Mouse (Mus musculus) embryonic facial prominence, embryonic 14.5 days (tissue): Measurements from ENCODE around the gene Mia2. TPM values are rescaled to one million over a fixed set of nuclear protein-coding genes. Genes with fewer than 3 reads are reported as not detected.

Experiments used
- ATAC-seq: fragments of 200-750 bp; cut with Nextera tagmentation; 2 replicates; pipeline ENCODE4 v1.8.0; 2017; ENCODE audit warnings: low read depth, moderate number of reproducible peaks, moderate TSS enrichment
- DNase-seq: peaks from one replicate; pipeline ENCODE4 v3.0.0-alpha.2; 2015; ENCODE audit warnings: low spot score
- H3K27ac ChIP-seq: fragments of 300-500 bp; sonication (generic); replicated peaks from 2 replicates; pipeline ENCODE4 v1.5.1; 2014; ENCODE audit warnings: low read depth, mild to moderate bottlenecking, low read length, moderate library complexity
- H3K27me3 ChIP-seq: fragments of 300-500 bp; sonication (generic); replicated peaks from 2 replicates; pipeline ENCODE4 v1.6.1; 2014; ENCODE audit warnings: low read length; ENCODE audit not compliant: control insufficient read depth, insufficient read depth
- H3K36me3 ChIP-seq: fragments of 300-500 bp; sonication (generic); 2 replicates; pipeline ENCODE4 v1.6.1; 2014; ENCODE audit warnings: low read length, mixed read lengths; ENCODE audit not compliant: control insufficient read depth, insufficient read depth
- H3K4me1 ChIP-seq: fragments of 300-500 bp; sonication (generic); 2 replicates; pipeline ENCODE4 v1.6.1; 2014; ENCODE audit warnings: antibody characterized with exemption, low read length; ENCODE audit not compliant: control insufficient read depth, insufficient read depth
- H3K4me2 ChIP-seq: fragments of 300-500 bp; sonication (generic); 2 replicates; pipeline ENCODE4 v1.6.1; 2014; ENCODE audit warnings: low read depth, mild to moderate bottlenecking, low read length, moderate library complexity, mixed read lengths
- H3K4me3 ChIP-seq: fragments of 300-500 bp; sonication (generic); 2 replicates; pipeline ENCODE4 v1.5.1; 2014; ENCODE audit warnings: low read depth, mild to moderate bottlenecking, low read length
- H3K9ac ChIP-seq: fragments of 300-500 bp; sonication (generic); 2 replicates; pipeline ENCODE4 v1.6.1; 2014; ENCODE audit warnings: low read depth, mild to moderate bottlenecking, low read length, moderate library complexity, mixed read lengths
- H3K9me3 ChIP-seq: fragments of 300-500 bp; sonication (generic); 2 replicates; pipeline ENCODE4 v1.6.1; 2016; ENCODE audit warnings: low read length; ENCODE audit not compliant: control insufficient read depth
- WGBS: fragments of 180-500 bp; shearing (Covaris S2); extraction: QIAGEN DNeasy Blood & Tissue Kit; methylation state at CpG from one replicate; pipeline ENCODE4 v1.1.7; 2014; 5-methylcytosine and 5-hydroxymethylcytosine counted together
- polyA plus RNA-seq: library from polyadenylated mRNA; unstranded; fragments of >200 nt; fragmentation: Nextera tagmentation; extraction: Ambion mirVana; gene quantifications from 2 replicates; pipeline ENCODE4 v1.2.1, GENCODE M21; 2014

Mia2 gene
- polyA plus RNA-seq, 1 experiment from 2014 or later = 58.2 TPM

GRCm38 (mm10) chr12:59207814-59208213 is 112.2 kb downstream of the Mia2 start:
- WGBS = 97% methylated on average over 1 of the region's 1 CpGs
- Histone ChIP-seq H3K27me3 (no peaks in the 10 kb centered on the region), H3K27ac (no peak overlapping the region), H3K9ac (no peak overlapping the region), H3K36me3 (peaks cover 25% of the 10 kb centered on the region), H3K9me3 (no peaks in the 10 kb centered on the region), H3K4me1 (no peaks in the 10 kb centered on the region), H3K4me2 (no peak overlapping the region), H3K4me3 (no peak overlapping the region)
- ATAC-seq (no peak), DNase-seq (no peak)

- no peaks in the 10 kb centered on the region for H3K9me3 ChIP-seq
- no peaks in the 10 kb centered on the region for H3K27me3 ChIP-seq
- ATAC-seq (no peak), DNase-seq (peak; percentile 14)
- peaks cover 3% of the 10 kb centered on the region; the same call in 1 of the 2 replicates for H3K36me3 ChIP-seq
- 95% methylated on average over 4 of the region's 4 CpGs for WGBS
- no peak overlapping the region for H3K9ac ChIP-seq
- H3K4me3 ChIP-seq = no peak overlapping the region
- peaks cover 10% of the 10 kb centered on the region for H3K4me1 ChIP-seq
- no peak overlapping the region for H3K4me2 ChIP-seq
- H3K27ac ChIP-seq = no peak overlapping the region
Observed at GRCm38 (mm10) chr12:59216176-59216575, 120.6 kb downstream of the Mia2 start.

- no peaks in the 10 kb centered on the region for H3K27me3 ChIP-seq
- no peak overlapping the region for H3K4me3 ChIP-seq
- H3K9me3 ChIP-seq = no peaks in the 10 kb centered on the region
- no peaks in the 10 kb centered on the region for H3K36me3 ChIP-seq
- no peak overlapping the region for H3K27ac ChIP-seq
- no peak for DNase-seq
- ATAC-seq = no peak
- peak overlapping the region; percentile 94 for H3K4me2 ChIP-seq
- WGBS = 73% methylated on average over 6 of the region's 6 CpGs
- H3K4me1 ChIP-seq = peaks cover 10% of the 10 kb centered on the region
- H3K9ac ChIP-seq = no peak overlapping the region
Observed at GRCm38 (mm10) chr12:59216676-59217266, 121.2 kb downstream of the Mia2 start.

GRCm38 (mm10) chr12:59217331-59217730 is 121.7 kb downstream of the Mia2 start:
- H3K4me1 ChIP-seq = peaks cover 10% of the 10 kb centered on the region
- no peak overlapping the region for H3K4me3 ChIP-seq
- H3K9me3 ChIP-seq = no peaks in the 10 kb centered on the region
- 82% methylated on average over 3 of the region's 3 CpGs for WGBS
- no peak overlapping the region for H3K27ac ChIP-seq
- no peak for ATAC-seq
- no peak for DNase-seq
- no peaks in the 10 kb centered on the region for H3K36me3 ChIP-seq
- H3K27me3 ChIP-seq = no peaks in the 10 kb centered on the region
- 0 out of 2 replicates have a peak overlapping the region, but pooled peaks have one; percentile 88 for H3K9ac ChIP-seq
- peak overlapping the region; percentile 94 for H3K4me2 ChIP-seq

GRCm38 (mm10) chr12:59218640-59219321 is 123.2 kb downstream of the Mia2 start:
- peaks cover 10% of the 10 kb centered on the region for H3K4me1 ChIP-seq
- no peaks in the 10 kb centered on the region for H3K27me3 ChIP-seq
- H3K4me2 ChIP-seq = peak overlapping the region; percentile 94
- peak overlapping the region; percentile 92 for H3K4me3 ChIP-seq
- H3K27ac ChIP-seq = peak overlapping the region; percentile 95
- WGBS = 0% methylated on average over 27 of the region's 69 CpGs
- H3K9ac ChIP-seq = peak overlapping the region; percentile 88
- DNase-seq = peak; percentile 34
- no peaks in the 10 kb centered on the region for H3K36me3 ChIP-seq
- ATAC-seq = peak; percentile 42; the same call in 1 of the 2 replicates
- no peaks in the 10 kb centered on the region for H3K9me3 ChIP-seq

GRCm38 (mm10) chr12:59219325-59220225 is 124.0 kb downstream of the Mia2 start, which contains the start of gene Fbxo33:
Gene Fbxo33, minus strand, starts transcription at chr12:59219725.
- DNase-seq (peak; percentile 98), ATAC-seq (peak; percentile 98)
- peak within 1 kb of the TSS; percentile 88 for H3K9ac ChIP-seq
- peak within 1 kb of the TSS; percentile 95 for H3K27ac ChIP-seq
- no peaks in the 10 kb centered on the region for H3K36me3 ChIP-seq
- peaks cover 10% of the 10 kb centered on the region for H3K4me1 ChIP-seq
- under 1% methylated on average over 58 of the region's 109 CpGs for WGBS
- H3K27me3 ChIP-seq = no peaks in the 10 kb centered on the region
- peak within 1 kb of the TSS; percentile 92 for H3K4me3 ChIP-seq
- H3K4me2 ChIP-seq = peak within 1 kb of the TSS; percentile 94
- no peaks in the 10 kb centered on the region for H3K9me3 ChIP-seq

- Histone ChIP-seq H3K4me3 (no peak overlapping the region), H3K9me3 (no peaks in the 10 kb centered on the region), H3K27me3 (no peaks in the 10 kb centered on the region), H3K9ac (no peak overlapping the region), H3K27ac (no peak overlapping the region), H3K4me1 (no peaks in the 10 kb centered on the region), H3K4me2 (no peak overlapping the region), H3K36me3 (no peaks in the 10 kb centered on the region)
- ATAC-seq = no peak
- no peak for DNase-seq
- WGBS = 87% methylated on average over 5 of the region's 5 CpGs
Observed at GRCm38 (mm10) chr12:59228401-59228800, 132.8 kb downstream of the Mia2 start.

GRCm38 (mm10) chr12:59238434-59238833 is 142.8 kb downstream of the Mia2 start:
- Histone ChIP-seq H3K36me3 (no peaks in the 10 kb centered on the region), H3K9me3 (no peaks in the 10 kb centered on the region), H3K27me3 (no peaks in the 10 kb centered on the region), H3K4me2 (no peak overlapping the region), H3K9ac (no peak overlapping the region), H3K27ac (no peak overlapping the region), H3K4me3 (no peak overlapping the region), H3K4me1 (no peaks in the 10 kb centered on the region)
- no peak for DNase-seq
- 81% methylated on average over 5 of the region's 5 CpGs for WGBS
- no peak for ATAC-seq
